Mouse (Mus musculus) left cerebral cortex, adult 9 months (tissue): ENCODE results near the gene Ttll8.

Experiments
- DNase-seq, 2 experiments: peaks; one replicate each; pipeline ENCODE4 v3.0.0; 2022; ENCODE audit warnings: low spot score in 2 of 2

Ttll8 gene

GRCm38 (mm10) chr15:88882851-88883250 lies 71.4 kb downstream of the Ttll8 start:
- no peak for DNase-seq

GRCm38 (mm10) chr15:88881253-88882044 lies 72.8 kb downstream of the Ttll8 start:
- DNase-seq: no peak

GRCm38 (mm10) chr15:88877021-88877400 lies 77.2 kb downstream of the Ttll8 start:
- DNase-seq: peak in 1 of 2 experiments; percentile 36

- peak in 1 of 2 experiments; percentile 70 for DNase-seq
Measured at GRCm38 (mm10) chr15:88876155-88877020, 77.8 kb downstream of the Ttll8 start.

- no peak for DNase-seq
Measured at GRCm38 (mm10) chr15:88875625-88876081, 78.6 kb downstream of the Ttll8 start.

- no peak for DNase-seq
Measured at GRCm38 (mm10) chr15:88874477-88874876, 79.7 kb downstream of the Ttll8 start.

GRCm38 (mm10) chr15:88874061-88874460 lies 80.2 kb downstream of the Ttll8 start:
- no peak for DNase-seq

GRCm38 (mm10) chr15:88870418-88871185 lies 83.6 kb downstream of the Ttll8 start:
- DNase-seq: no peak

- no peak for DNase-seq
Measured at GRCm38 (mm10) chr15:88868024-88868742, 86.0 kb downstream of the Ttll8 start.

- no peak for DNase-seq
Measured at GRCm38 (mm10) chr15:88867368-88868023, 86.7 kb downstream of the Ttll8 start.

GRCm38 (mm10) chr15:88866934-88867356 lies 87.3 kb downstream of the Ttll8 start:
- no peak for DNase-seq

GRCm38 (mm10) chr15:88865888-88866695 lies 88.1 kb downstream of the Ttll8 start:
- no peak for DNase-seq

GRCm38 (mm10) chr15:88865061-88865460 lies 89.2 kb downstream of the Ttll8 start:
- no peak for DNase-seq

GRCm38 (mm10) chr15:88864270-88865030 lies 89.8 kb downstream of the Ttll8 start:
- DNase-seq: peak in 1 of 2 experiments; percentile 41

GRCm38 (mm10) chr15:88863695-88864231 lies 90.5 kb downstream of the Ttll8 start:
- DNase-seq: peak; percentile 89 to 90

- peak in 1 of 2 experiments; percentile 57 for DNase-seq
Measured at GRCm38 (mm10) chr15:88862881-88863694, 91.1 kb downstream of the Ttll8 start.

- peak; percentile 95 to 98 for DNase-seq
Measured at GRCm38 (mm10) chr15:88861772-88862622, 92.2 kb downstream of the Ttll8 start, which contains the start of gene Pim3. Pim3 (plus strand) TSS chr15:88862186.
